Mouse (Mus musculus): ENCODE results near the gene Atf7ip2. TPM values are rescaled to one million over a fixed set of nuclear protein-coding genes. Genes with fewer than 3 reads are reported as not detected.
A peak's percentile ranks its signal among the peaks of the same experiment; 100 is the strongest.

The Atf7ip2 gene
- polyA plus RNA-seq, 1 experiment from 2014 or later: 0.38 TPM

DNA sequence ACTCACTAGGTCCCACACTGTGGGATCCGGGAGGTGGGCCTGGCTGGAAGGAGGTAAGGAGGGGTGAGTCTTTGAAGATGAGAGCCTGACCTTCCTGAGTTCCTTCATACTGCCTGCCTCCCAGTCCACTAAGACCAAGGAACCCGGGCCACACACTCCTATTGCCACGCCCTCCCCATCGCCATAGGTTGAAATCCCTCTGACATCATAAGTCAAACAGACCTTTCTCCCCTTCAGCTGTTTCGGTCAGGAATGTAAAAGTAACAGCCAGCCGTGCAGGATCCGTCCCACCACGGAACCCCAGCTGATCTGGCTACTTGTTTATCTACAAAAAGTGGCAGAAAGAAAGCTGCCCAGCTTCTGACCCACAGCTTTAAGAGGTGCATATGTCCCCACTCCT is 107.1 kb downstream of the Atf7ip2 start:
- Histone ChIP-seq H3K9me3 (ENCODE audit: control insufficient read depth, low read length) (no peaks in the 10 kb centered on the region), H3K4me2 (ENCODE audit: low read length) (peak overlapping the region; percentile 6; the same call in 1 of the 2 replicates), H3K27ac (replicated peaks in 1 of 2; ENCODE audit: control insufficient read depth in 1 of 2, insufficient read depth in 1 of 2, low read depth in 2 of 2, low read length in 2 of 2) (peak overlapping the region; percentile 10 to 29; a peak in 2 of 4 replicates), H3K36me3 (ENCODE audit: control insufficient read depth, insufficient read depth, low read length) (no peaks in the 10 kb centered on the region), H3K27me3 (ENCODE audit: control insufficient read depth, insufficient read depth, low read length) (no peaks in the 10 kb centered on the region), H3K4me3 (ENCODE audit: control insufficient read depth in 1 of 2, insufficient read depth in 1 of 2, low read depth in 1 of 2, low read length in 2 of 2) (no peak overlapping the region), H3K4me1 (ENCODE audit: control insufficient read depth in 2 of 2, insufficient read depth in 2 of 2, low read length in 2 of 2) (peaks cover 4 to 17% of the 10 kb centered on the region in 2 experiments; a peak in 3 of 4 replicates), H3K9ac (ENCODE audit: low read length) (0 out of 2 replicates have a peak overlapping the region, but pooled peaks have one; percentile 2)
- ATAC-seq (ENCODE audit: insufficient number of reproducible peaks, insufficient read depth, low FRiP score, low read depth): no peak
- 18% methylated on average over 8 of the region's 8 CpGs for WGBS

DNA sequence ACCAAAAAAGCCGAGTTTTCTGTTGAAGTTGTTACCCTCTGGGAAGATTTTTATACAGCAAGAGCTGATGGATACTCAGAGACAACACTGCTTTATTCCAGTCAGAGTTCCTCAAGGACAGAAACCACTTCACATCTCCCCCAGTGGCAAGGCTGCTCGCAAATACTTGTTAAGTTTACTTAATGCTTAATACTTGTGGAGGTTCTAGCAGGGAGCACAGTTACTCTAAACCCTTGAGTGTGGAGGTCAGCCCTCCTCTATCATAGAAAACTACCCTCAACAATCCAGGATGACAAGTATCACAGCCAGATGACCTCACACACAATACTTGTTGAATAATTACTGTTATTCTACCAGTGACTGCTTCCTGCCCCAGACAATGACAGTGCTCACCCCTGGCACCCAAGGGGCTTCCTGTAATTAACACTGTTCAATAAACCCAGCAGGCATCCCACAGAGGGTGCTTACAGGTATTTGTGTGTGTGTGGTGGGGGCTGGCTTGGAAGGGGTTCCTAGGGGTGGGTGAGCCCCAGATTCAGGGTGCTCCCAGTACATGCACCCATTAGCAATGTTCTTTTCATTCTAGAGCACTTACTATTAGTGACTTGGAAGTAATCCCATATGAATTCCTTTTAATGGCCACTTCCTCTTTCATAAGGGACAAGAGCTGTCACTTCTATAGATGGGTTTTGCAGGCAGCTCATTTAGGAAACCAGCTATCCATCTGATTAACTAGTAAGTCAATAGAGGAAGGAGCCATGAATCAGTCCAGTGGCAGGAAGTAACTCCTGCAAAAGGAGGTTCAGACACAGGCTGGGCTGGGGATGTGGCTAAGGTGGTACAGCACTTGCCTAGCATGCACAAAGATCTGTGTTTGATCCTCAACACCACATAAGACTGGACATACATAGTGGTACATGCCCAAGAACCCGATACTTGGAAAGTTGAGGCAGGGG is 108.0 kb downstream of the Atf7ip2 start:
- no peaks in the 10 kb centered on the region for H3K9me3 ChIP-seq (ENCODE audit: control insufficient read depth, low read length)
- no peaks in the 10 kb centered on the region for H3K36me3 ChIP-seq (ENCODE audit: control insufficient read depth, insufficient read depth, low read length)
- peak overlapping the region; percentile 10 to 29; a peak in 1 of 4 replicates for H3K27ac ChIP-seq (replicated peaks in 1 of 2; ENCODE audit: control insufficient read depth in 1 of 2, insufficient read depth in 1 of 2, low read depth in 2 of 2, low read length in 2 of 2)
- WGBS: 64% methylated on average over 3 of the region's 3 CpGs
- H3K9ac ChIP-seq (ENCODE audit: low read length): 0 out of 2 replicates have a peak overlapping the region, but pooled peaks have one; percentile 2
- peaks cover 4 to 17% of the 10 kb centered on the region in 2 experiments; a peak in 3 of 4 replicates for H3K4me1 ChIP-seq (ENCODE audit: control insufficient read depth in 2 of 2, insufficient read depth in 2 of 2, low read length in 2 of 2)
- ATAC-seq (ENCODE audit: insufficient number of reproducible peaks, insufficient read depth, low FRiP score, low read depth): no peak
- no peak overlapping the region for H3K4me3 ChIP-seq (ENCODE audit: control insufficient read depth in 1 of 2, insufficient read depth in 1 of 2, low read depth in 1 of 2, low read length in 2 of 2)
- no peaks in the 10 kb centered on the region for H3K27me3 ChIP-seq (ENCODE audit: control insufficient read depth, insufficient read depth, low read length)
- H3K4me2 ChIP-seq (ENCODE audit: low read length): no peak overlapping the region

Small RNA genes within 50 kb of the gene (microRNA-seq; reads per million reads assigned to microRNA genes)
- not detected for gene Gm22932

Other genes starting within 250 kb of the Atf7ip2 start
- 0.26 and 0.35 TPM in 2 replicates for gene Grin2a, start 197.2 kb upstream of the Atf7ip2 start, polyA plus RNA-seq (2014; fragmentation: Nextera tagmentation; extraction: Ambion mirVana)
- gene Rpl39l, start 22.5 kb upstream of the Atf7ip2 start, polyA plus RNA-seq (2014; fragmentation: Nextera tagmentation; extraction: Ambion mirVana): 0.53 TPM in 1 of 2 replicates, not detected in the other
- 35.9 and 37.2 TPM in 2 replicates for gene Emp2, start 121.3 kb downstream of the Atf7ip2 start, polyA plus RNA-seq (2014; fragmentation: Nextera tagmentation; extraction: Ambion mirVana)
- gene Tekt5, start 202.8 kb downstream of the Atf7ip2 start, polyA plus RNA-seq (2014; fragmentation: Nextera tagmentation; extraction: Ambion mirVana): 0.32 and 0.97 TPM in 2 replicates
- gene Nubp1, start 219.2 kb downstream of the Atf7ip2 start, polyA plus RNA-seq (2014; fragmentation: Nextera tagmentation; extraction: Ambion mirVana): 33.5 and 33.7 TPM in 2 replicates

Measured in heart, embryonic 14.5 days (tissue).